Mouse (Mus musculus) embryonic fibroblast, embryonic 13.5 days (primary cell): ENCODE measurements at regions not wholly inside any gene's neighbourhood (a gene's known extent, or its start where the extent isn't known, plus 50 kb on each side); places are given as distances from the start of the nearest gene placed in this dataset.

Experiments
- H3K27ac ChIP-seq: 2 replicates; pipeline ENCODE4 v1.5.1; 2012; ENCODE audit warnings: low read length, control low read depth, inconsistent platforms; ENCODE audit not compliant: insufficient read depth
- H3K4me1 ChIP-seq: 2 replicates; pipeline ENCODE4 v1.6.1; 2011; ENCODE audit warnings: low read length; ENCODE audit not compliant: control insufficient read depth, insufficient read depth
- H3K4me3 ChIP-seq: 2 replicates; pipeline ENCODE4 v1.5.1; 2011; ENCODE audit warnings: mild to moderate bottlenecking, control low read depth, low read length; ENCODE audit not compliant: insufficient read depth
- CTCF ChIP-seq: IDR thresholded peaks from 2 replicates; pipeline ENCODE4 v1.5.1; 2011; ENCODE audit warnings: mild to moderate bottlenecking, control low read depth, low read length, moderate library complexity, borderline replicate concordance; ENCODE audit not compliant: insufficient read depth
- POLR2A ChIP-seq: IDR thresholded peaks from 2 replicates; pipeline ENCODE4 v1.6.1; 2011; ENCODE audit warnings: low read depth, mild to moderate bottlenecking, control low read depth, low read length, moderate library complexity

GRCm38 (mm10) chr5:33548800-33549199, 80.6 kb downstream of the Fam53a start:
- TF ChIP-seq CTCF, result no peak
- TF ChIP-seq POLR2A, result no peak
- Histone ChIP-seq H3K4me3 (no peak overlapping the region), H3K27ac (no peak overlapping the region), H3K4me1 (no peaks in the 10 kb centered on the region)

- Histone ChIP-seq H3K4me1 (no peaks in the 10 kb centered on the region), H3K4me3 (no peak overlapping the region), H3K27ac (no peak overlapping the region)
- TF ChIP-seq POLR2A (no peak), CTCF (peak; percentile 68)
Measured at GRCm38 (mm10) chr5:33543372-33543771, 86.1 kb downstream of the Fam53a start.

GRCm38 (mm10) chr5:33542643-33543042, 86.8 kb downstream of the Fam53a start:
- no peaks in the 10 kb centered on the region for H3K4me1 ChIP-seq
- no peak overlapping the region for H3K4me3 ChIP-seq
- no peak overlapping the region for H3K27ac ChIP-seq
- TF ChIP-seq CTCF, result no peak
- no peak for TF ChIP-seq POLR2A

GRCm38 (mm10) chr5:33542000-33542554, 87.4 kb downstream of the Fam53a start:
- Histone ChIP-seq H3K4me1 (no peaks in the 10 kb centered on the region), H3K27ac (no peak overlapping the region), H3K4me3 (no peak overlapping the region)
- TF ChIP-seq CTCF, result 0 out of 2 replicates have a peak, but pooled peaks have one; percentile 31
- no peak for TF ChIP-seq POLR2A

GRCm38 (mm10) chr5:33540259-33540658, 89.2 kb downstream of the Fam53a start:
- Histone ChIP-seq H3K4me3 (no peak overlapping the region), H3K27ac (no peak overlapping the region), H3K4me1 (no peaks in the 10 kb centered on the region)
- no peak for TF ChIP-seq POLR2A
- no peak for TF ChIP-seq CTCF

- Histone ChIP-seq H3K4me3 (no peak overlapping the region), H3K27ac (no peak overlapping the region), H3K4me1 (no peaks in the 10 kb centered on the region)
- TF ChIP-seq POLR2A (no peak), CTCF (no peak)
Measured at GRCm38 (mm10) chr5:33537429-33537828, 92.0 kb downstream of the Fam53a start.

GRCm38 (mm10) chr5:33537017-33537416, 92.4 kb downstream of the Fam53a start:
- TF ChIP-seq POLR2A (no peak), CTCF (no peak)
- no peak overlapping the region for H3K27ac ChIP-seq
- no peaks in the 10 kb centered on the region for H3K4me1 ChIP-seq
- no peak overlapping the region for H3K4me3 ChIP-seq

- TF ChIP-seq CTCF, result no peak
- no peak for TF ChIP-seq POLR2A
- H3K27ac ChIP-seq, result no peak overlapping the region
- no peaks in the 10 kb centered on the region for H3K4me1 ChIP-seq
- no peak overlapping the region for H3K4me3 ChIP-seq
Measured at GRCm38 (mm10) chr5:33536261-33536660, 93.2 kb downstream of the Fam53a start.

- no peak overlapping the region for H3K4me3 ChIP-seq
- no peak overlapping the region for H3K27ac ChIP-seq
- no peaks in the 10 kb centered on the region for H3K4me1 ChIP-seq
- TF ChIP-seq CTCF (no peak), POLR2A (no peak)
Measured at GRCm38 (mm10) chr5:33535145-33536010, 94.1 kb downstream of the Fam53a start.

GRCm38 (mm10) chr5:33534345-33534744, 95.1 kb downstream of the Fam53a start:
- no peak overlapping the region for H3K4me3 ChIP-seq
- TF ChIP-seq CTCF, result no peak
- no peak for TF ChIP-seq POLR2A
- H3K4me1 ChIP-seq, result no peaks in the 10 kb centered on the region
- no peak overlapping the region for H3K27ac ChIP-seq
